Mouse (Mus musculus) Muller cell, postnatal 12 days (primary cell): ENCODE measurements around the gene Cdc14b.

Source experiments
- DNase-seq: peaks from one replicate; pipeline ENCODE4 v3.0.0-alpha.2; 2015; ENCODE audit errors: inconsistent ontology term

Cdc14b gene

DNA sequence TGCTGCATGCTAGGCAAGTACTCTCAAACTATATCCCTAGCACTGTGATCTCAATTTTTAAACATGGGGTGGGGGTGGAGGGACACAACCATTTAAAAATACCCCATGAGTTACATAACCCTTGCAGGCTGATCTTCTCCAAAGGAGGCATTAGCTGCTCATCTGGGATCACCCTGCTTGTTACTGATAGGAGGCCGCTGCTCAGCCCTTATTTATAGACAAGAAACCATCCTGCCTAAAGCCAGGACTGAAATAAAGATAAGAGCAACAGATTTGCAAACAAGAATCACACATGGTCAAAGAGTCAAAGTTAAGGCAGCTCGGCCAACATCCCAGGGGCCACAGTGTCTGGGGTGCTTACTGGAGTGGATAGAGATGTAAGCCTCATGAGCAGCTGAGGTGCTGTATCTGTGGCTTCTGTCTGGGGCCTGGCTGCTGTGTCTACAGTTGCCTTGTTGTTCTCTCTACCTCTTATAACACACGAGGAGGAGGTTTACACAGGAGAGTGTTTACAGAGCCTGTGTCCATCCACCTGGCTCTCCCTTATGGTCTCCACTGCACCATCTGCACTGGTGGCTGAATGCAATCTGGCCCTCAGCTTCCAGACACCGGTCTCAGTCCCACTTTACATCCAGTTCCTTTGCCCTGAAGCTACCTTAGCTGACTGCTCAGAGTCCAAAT, 38.0 kb downstream of the Cdc14b start:
- no peak for DNase-seq

DNA sequence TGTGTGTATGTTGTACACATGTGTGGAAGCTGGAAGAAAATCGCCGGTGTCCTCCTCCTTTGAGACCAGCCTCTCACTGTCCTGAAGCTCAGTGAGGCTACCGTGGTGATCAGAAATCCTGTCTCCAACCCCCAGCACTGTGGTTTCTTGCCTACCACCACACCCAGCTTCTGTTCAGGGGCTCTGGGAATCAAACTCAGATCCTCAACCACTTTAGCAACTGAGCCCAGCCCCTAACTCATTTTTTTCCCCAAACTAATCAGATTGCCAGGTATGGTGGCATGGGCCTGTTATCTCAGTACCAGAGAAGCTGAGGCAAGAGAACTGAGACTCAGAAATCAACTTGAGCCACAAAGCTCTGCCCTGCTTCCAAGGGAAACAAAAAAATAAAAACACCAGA, 39.3 kb downstream of the Cdc14b start:
- DNase-seq, result no peak

GRCm38 (mm10) chr13:64235062-64235715, 39.9 kb downstream of the Cdc14b start:
- DNase-seq, result no peak

- no peak for DNase-seq
Measured at GRCm38 (mm10) chr13:64233139-64233538, 42.0 kb downstream of the Cdc14b start.

- DNase-seq, result no peak
Measured at GRCm38 (mm10) chr13:64226725-64227124, 48.4 kb downstream of the Cdc14b start.

GRCm38 (mm10) chr13:64225738-64226137, 49.4 kb downstream of the Cdc14b start:
- no peak for DNase-seq

DNA sequence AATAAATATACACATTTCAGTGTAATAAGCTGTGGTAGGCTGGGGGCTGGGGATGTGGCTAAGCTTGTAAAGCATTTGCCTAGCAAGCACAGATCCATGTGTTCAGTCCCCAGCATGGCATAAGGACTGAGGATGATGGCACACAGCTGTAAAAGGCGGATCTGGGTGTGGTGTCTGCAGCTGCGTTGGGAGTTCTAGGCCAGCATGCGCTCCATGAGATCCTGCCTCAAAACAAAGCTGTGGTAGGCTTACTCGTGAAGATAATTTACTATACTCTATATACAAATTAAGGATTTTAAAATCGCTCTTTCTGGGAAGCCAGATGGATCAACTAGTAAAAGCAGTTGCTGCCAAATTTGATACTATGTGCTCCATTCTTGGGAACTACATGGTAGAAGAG, 60.2 kb downstream of the Cdc14b start:
- DNase-seq, result no peak

- no peak for DNase-seq
Measured at GRCm38 (mm10) chr13:64211995-64212603, 63.0 kb downstream of the Cdc14b start.

GRCm38 (mm10) chr13:64208146-64208545, 66.9 kb downstream of the Cdc14b start:
- no peak for DNase-seq

- no peak for DNase-seq
Measured at GRCm38 (mm10) chr13:64205186-64205585, 69.9 kb downstream of the Cdc14b start.

- no peak for DNase-seq
Measured at GRCm38 (mm10) chr13:64204726-64205125, 70.4 kb downstream of the Cdc14b start.

- DNase-seq, result no peak
Measured at GRCm38 (mm10) chr13:64200911-64201310, 74.2 kb downstream of the Cdc14b start.

DNA sequence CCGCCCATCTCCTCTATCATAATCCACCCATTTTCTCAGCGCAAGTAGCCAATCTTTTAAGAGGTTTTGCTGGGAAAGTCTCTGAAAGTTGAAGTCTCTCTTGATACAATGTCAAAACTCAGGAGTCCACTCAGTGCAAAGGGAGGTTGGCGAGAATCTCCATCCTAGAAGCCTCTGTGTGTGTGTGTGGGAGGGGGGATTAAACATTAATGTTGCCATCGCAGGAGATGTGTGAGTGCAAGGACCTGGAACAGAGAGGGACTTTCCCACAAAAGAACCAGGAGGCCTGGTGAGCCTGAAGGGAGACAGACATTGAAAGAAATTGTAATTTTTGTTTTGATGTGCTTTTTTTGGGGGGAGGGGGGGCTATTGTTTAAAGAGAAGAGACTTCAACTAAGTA, 76.8 kb downstream of the Cdc14b start:
- DNase-seq, result no peak

- no peak for DNase-seq
Measured at GRCm38 (mm10) chr13:64197899-64198298, 77.2 kb downstream of the Cdc14b start.

DNA sequence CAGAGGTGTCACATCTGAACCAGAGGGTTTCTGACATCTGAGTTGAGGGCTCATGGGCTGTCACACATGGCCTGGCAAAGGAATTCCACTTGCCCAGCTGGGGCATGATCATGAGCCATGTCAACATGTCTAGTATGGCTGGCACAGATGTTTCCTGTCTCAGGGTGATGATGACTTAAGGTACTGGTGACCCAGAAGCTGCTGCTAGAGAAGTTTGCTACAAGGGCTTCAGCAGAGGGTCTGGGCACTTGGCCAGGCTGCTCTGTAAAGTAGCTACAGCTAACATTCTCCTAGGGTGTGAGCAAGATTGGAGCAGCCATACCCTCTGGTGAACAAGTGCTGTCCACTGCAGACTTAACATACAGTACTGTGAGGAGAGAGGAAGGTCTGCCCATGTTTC, 88.0 kb downstream of the Cdc14b start:
- no peak for DNase-seq

GRCm38 (mm10) chr13:64186516-64186915, 88.6 kb downstream of the Cdc14b start:
- DNase-seq, result no peak

- DNase-seq, result no peak
Measured at GRCm38 (mm10) chr13:64185586-64185985, 89.5 kb downstream of the Cdc14b start.

- no peak for DNase-seq
Measured at GRCm38 (mm10) chr13:64185176-64185575, 89.9 kb downstream of the Cdc14b start.

- DNase-seq, result no peak
Measured at GRCm38 (mm10) chr13:64184361-64184760, 90.7 kb downstream of the Cdc14b start.

DNA sequence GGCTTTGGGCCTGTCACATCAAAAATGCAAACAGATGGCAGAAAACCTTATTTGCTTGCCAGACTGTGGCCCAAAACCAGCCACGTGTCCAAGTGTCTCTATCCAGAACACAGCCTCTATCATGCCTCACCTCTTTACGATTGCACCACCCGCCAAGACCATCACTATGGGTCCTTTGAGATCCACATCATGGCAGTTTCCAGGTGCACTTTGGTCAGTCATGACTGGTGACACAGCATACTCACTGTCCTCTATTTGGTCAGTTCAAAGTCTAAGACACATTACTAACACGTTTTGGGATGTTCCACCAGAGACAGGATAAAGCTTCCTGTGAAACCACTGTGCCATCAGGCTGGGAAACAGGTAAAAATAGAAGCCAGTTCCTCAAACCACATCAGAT, 91.5 kb downstream of the Cdc14b start:
- no peak for DNase-seq

- no peak for DNase-seq
Measured at GRCm38 (mm10) chr13:64182091-64182490, 93.0 kb downstream of the Cdc14b start.

DNA sequence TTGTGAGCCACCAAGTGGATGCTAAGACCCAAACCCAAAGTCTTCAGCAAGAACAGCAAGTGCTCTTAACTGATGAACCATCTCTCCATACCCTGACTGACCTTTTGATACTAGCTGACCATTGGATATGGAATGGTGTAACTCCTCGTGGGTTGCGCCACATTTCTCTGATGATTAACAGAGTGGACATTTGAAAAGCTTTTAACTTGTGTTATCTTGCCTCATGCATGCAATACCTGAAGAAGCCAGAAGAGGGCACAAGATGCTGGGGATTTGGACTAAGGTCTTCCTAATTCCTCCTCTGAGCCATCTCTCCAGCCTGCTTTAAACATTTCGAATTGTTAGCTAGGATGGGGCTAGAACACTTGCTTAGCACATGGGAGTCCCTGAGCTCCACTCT, 94.2 kb downstream of the Cdc14b start:
- peak; percentile 49 for DNase-seq

DNA sequence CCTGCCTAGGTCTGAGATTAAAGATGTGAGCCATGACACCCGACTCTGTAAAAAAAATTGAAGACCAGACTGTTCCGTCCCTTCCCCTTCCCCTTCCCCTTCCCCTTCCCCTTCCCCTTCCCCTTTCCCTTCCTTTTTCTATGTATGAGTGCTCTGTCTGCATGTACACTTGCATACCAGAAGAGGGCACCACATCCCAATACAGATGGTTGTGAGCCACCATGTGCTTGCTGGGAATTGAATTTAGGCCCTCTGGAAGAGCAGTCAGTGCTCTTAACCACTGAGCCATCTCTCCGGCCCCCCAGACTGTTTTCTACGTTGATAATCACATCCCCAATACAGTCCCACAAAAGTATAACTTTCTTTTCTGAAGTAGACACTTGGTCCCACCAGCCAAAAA, 94.8 kb downstream of the Cdc14b start:
- DNase-seq, result no peak
